Mouse (Mus musculus): ENCODE results near the gene Gm45753. TPM values are rescaled to one million over a fixed set of nuclear protein-coding genes. Genes with fewer than 3 reads are reported as not detected.
"Not testable (repeated sequence)": the region's sequence is repeated elsewhere in the genome, so short reads cannot be mapped to it uniquely, and the experiment has no call there.

Gm45753 gene
- total RNA-seq (2021): not detected

- intact Hi-C loops (cut with DNase I): no loop called here
- no peak for DNase-seq (ENCODE audit: extremely low spot score in 1 of 2, low spot score in 2 of 2)
Measured at GRCm38 (mm10) chr8:45308366-45308765, at the start of gene Gm45753. TSS of gene Gm45753 (minus strand) at chr8:45308466.

- intact Hi-C loops (cut with DNase I): no loop called here
Measured at GRCm38 (mm10) chr8:45355809-45356208, 47.5 kb upstream of the Gm45753 start.

GRCm38 (mm10) chr8:45345031-45345430 lies 36.8 kb upstream of the Gm45753 start:
- intact Hi-C loops (cut with DNase I): no loop called here
- DNase-seq (ENCODE audit: extremely low spot score in 1 of 2, low spot score in 2 of 2): peak; percentile 11 to 38

More at GRCm38 (mm10) chr8:45355809-45356208, 47.5 kb upstream of the Gm45753 start:
- DNase-seq (ENCODE audit: extremely low spot score in 1 of 2, low spot score in 2 of 2): no peak

GRCm38 (mm10) chr8:45344298-45344697 lies 36.0 kb upstream of the Gm45753 start:
- no peak for DNase-seq (ENCODE audit: extremely low spot score in 1 of 2, low spot score in 2 of 2)
- intact Hi-C loops (cut with DNase I): no loop called here

- intact Hi-C loops (cut with DNase I): no loop called here
Measured at GRCm38 (mm10) chr8:45341630-45342628, 33.7 kb upstream of the Gm45753 start.

GRCm38 (mm10) chr8:45333493-45333892 lies 25.2 kb upstream of the Gm45753 start:
- no peak for DNase-seq (ENCODE audit: extremely low spot score in 1 of 2, low spot score in 2 of 2)
- intact Hi-C loops (cut with DNase I): no loop called here

More at GRCm38 (mm10) chr8:45341630-45342628, 33.7 kb upstream of the Gm45753 start:
- no peak for DNase-seq (ENCODE audit: extremely low spot score in 1 of 2, low spot score in 2 of 2)

- intact Hi-C loops (cut with DNase I): no loop called here
- peak; percentile 48 to 85 for DNase-seq (ENCODE audit: extremely low spot score in 1 of 2, low spot score in 2 of 2)
Measured at GRCm38 (mm10) chr8:45332685-45333409, 24.6 kb upstream of the Gm45753 start, which contains the start of gene Cyp4v3. TSS of gene Cyp4v3 (minus strand) at chr8:45333216.

GRCm38 (mm10) chr8:45330856-45331255 lies 22.6 kb upstream of the Gm45753 start:
- intact Hi-C loops (cut with DNase I): no loop called here

GRCm38 (mm10) chr8:45329206-45329980 lies 21.1 kb upstream of the Gm45753 start:
- no peak for DNase-seq (ENCODE audit: extremely low spot score in 1 of 2, low spot score in 2 of 2)
- intact Hi-C loops (cut with DNase I): no loop called here

More at GRCm38 (mm10) chr8:45330856-45331255, 22.6 kb upstream of the Gm45753 start:
- DNase-seq (ENCODE audit: extremely low spot score in 1 of 2, low spot score in 2 of 2): no peak

- intact Hi-C loops (cut with DNase I); DNase-seq (ENCODE audit: extremely low spot score in 1 of 2, low spot score in 2 of 2): not testable (repeated sequence)
Measured at GRCm38 (mm10) chr8:45327076-45327475, 18.8 kb upstream of the Gm45753 start.

GRCm38 (mm10) chr8:45324151-45324550 lies 15.9 kb upstream of the Gm45753 start:
- no peak for DNase-seq (ENCODE audit: extremely low spot score in 1 of 2, low spot score in 2 of 2)
- intact Hi-C loops (cut with DNase I): no loop called here

- intact Hi-C loops (cut with DNase I): no loop called here
- DNase-seq (ENCODE audit: extremely low spot score in 1 of 2, low spot score in 2 of 2): no peak
Measured at GRCm38 (mm10) chr8:45321365-45321764, 13.1 kb upstream of the Gm45753 start.

- DNase-seq (ENCODE audit: extremely low spot score in 1 of 2, low spot score in 2 of 2): no peak
- intact Hi-C loops (cut with DNase I): no loop called here
Measured at GRCm38 (mm10) chr8:45320930-45321329, 12.7 kb upstream of the Gm45753 start.

GRCm38 (mm10) chr8:45310967-45311366 lies 2.7 kb upstream of the Gm45753 start:
- DNase-seq (ENCODE audit: extremely low spot score in 1 of 2, low spot score in 2 of 2): no peak
- intact Hi-C loops (cut with DNase I): no loop called here

GRCm38 (mm10) chr8:45305479-45305878 lies 2.8 kb downstream of the Gm45753 start:
- no peak for DNase-seq (ENCODE audit: extremely low spot score in 1 of 2, low spot score in 2 of 2)
- intact Hi-C loops (cut with DNase I): no loop called here

GRCm38 (mm10) chr8:45304354-45304753 lies 3.9 kb downstream of the Gm45753 start:
- intact Hi-C loops (cut with DNase I): no loop called here
- no peak for DNase-seq (ENCODE audit: extremely low spot score in 1 of 2, low spot score in 2 of 2)

- no peak for DNase-seq (ENCODE audit: extremely low spot score in 1 of 2, low spot score in 2 of 2)
- intact Hi-C loops (cut with DNase I): no loop called here
Measured at GRCm38 (mm10) chr8:45302390-45302789, 5.9 kb downstream of the Gm45753 start.

- no peak for DNase-seq (ENCODE audit: extremely low spot score in 1 of 2, low spot score in 2 of 2)
- intact Hi-C loops (cut with DNase I): no loop called here
Measured at GRCm38 (mm10) chr8:45295276-45295675, 13.0 kb downstream of the Gm45753 start.

- DNase-seq (ENCODE audit: extremely low spot score in 1 of 2, low spot score in 2 of 2): no peak
- intact Hi-C loops (cut with DNase I): no loop called here
Measured at GRCm38 (mm10) chr8:45294687-45295086, 13.6 kb downstream of the Gm45753 start, which contains the start of gene Klkb1. TSS of gene Klkb1 (minus strand) at chr8:45294859.
